Mouse (Mus musculus) testis, postnatal 10 days (tissue): ENCODE measurements at regions not wholly inside any gene's neighbourhood (a gene's known extent, or its start where the extent isn't known, plus 50 kb on each side); places are given as distances from the start of the nearest gene placed in this dataset.
A peak's percentile ranks its signal among the peaks of the same experiment; 100 is the strongest.

Experiments used
- DNase-seq: peaks from one replicate; pipeline ENCODE4 v3.0.0; 2021; ENCODE audit warnings: low spot score

DNA sequence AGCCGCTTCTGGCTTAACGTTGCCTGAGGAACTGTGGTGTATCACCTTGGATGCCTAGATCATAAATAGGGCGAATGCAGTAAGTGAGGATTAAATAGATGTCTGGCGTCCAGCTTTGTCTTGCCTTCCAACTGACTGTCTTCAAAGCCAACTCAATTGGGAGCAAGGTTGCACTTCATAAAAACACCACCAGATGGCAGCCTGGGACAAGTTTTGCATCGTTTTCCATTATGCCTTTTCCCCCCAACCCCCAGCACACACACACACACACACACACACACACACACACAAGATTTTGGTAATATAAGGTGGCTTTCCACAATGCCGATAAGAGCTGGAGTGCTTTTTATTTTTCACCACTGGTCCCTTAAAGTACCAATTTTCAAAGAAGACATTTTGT, 209.3 kb downstream of the Mtrr start:
- DNase-seq: peak; percentile 40
